Mouse (Mus musculus) limb, embryonic 14.5 days (tissue): ENCODE data around the gene St6gal1. TPM values are rescaled to one million over a fixed set of nuclear protein-coding genes. Genes with fewer than 3 reads are reported as not detected.
"Not testable (repeated sequence)": the region's sequence is repeated elsewhere in the genome, so short reads cannot be mapped to it uniquely, and the experiment has no call there.

ENCODE experiments used
- ATAC-seq: fragments of 200-750 bp; cut with Nextera tagmentation; 2 replicates; pipeline ENCODE4 v1.8.0; 2017; ENCODE audit warnings: low read depth, moderate number of reproducible peaks, moderate TSS enrichment; ENCODE audit not compliant: low FRiP score
- DNase-seq: peaks from one replicate; pipeline ENCODE4 v3.0.0-alpha.2; 2015; ENCODE audit warnings: low spot score
- H3K27ac ChIP-seq: fragments of 300-500 bp; sonication (generic); replicated peaks from 2 replicates; pipeline ENCODE4 v1.5.1; 2014; ENCODE audit warnings: low read depth, mild to moderate bottlenecking, low read length, moderate library complexity, mixed read lengths
- H3K27me3 ChIP-seq: fragments of 300-500 bp; sonication (generic); 2 replicates; pipeline ENCODE4 v1.6.1; 2014; ENCODE audit warnings: low read length, mixed read lengths; ENCODE audit not compliant: control insufficient read depth, insufficient read depth
- H3K36me3 ChIP-seq: fragments of 300-500 bp; sonication (generic); 2 replicates; pipeline ENCODE4 v1.6.1; 2014; ENCODE audit warnings: mild to moderate bottlenecking, low read length, moderate library complexity, mixed read lengths; ENCODE audit not compliant: control insufficient read depth, insufficient read depth
- H3K4me1 ChIP-seq: fragments of 300-500 bp; sonication (generic); 2 replicates; pipeline ENCODE4 v1.6.1; 2014; ENCODE audit warnings: antibody characterized with exemption, low read length, mixed read lengths; ENCODE audit not compliant: control insufficient read depth, insufficient read depth
- H3K4me2 ChIP-seq: fragments of 300-500 bp; sonication (generic); replicated peaks from 2 replicates; pipeline ENCODE4 v1.6.1; 2014; ENCODE audit warnings: low read depth, mild to moderate bottlenecking, low read length, moderate library complexity; ENCODE audit not compliant: severe bottlenecking
- H3K4me3 ChIP-seq: fragments of 300-500 bp; sonication (generic); replicated peaks from 2 replicates; pipeline ENCODE4 v1.5.1; 2014; ENCODE audit warnings: low read length
- H3K9ac ChIP-seq: fragments of 300-500 bp; sonication (generic); 2 replicates; pipeline ENCODE4 v1.6.1; 2014; ENCODE audit warnings: mild to moderate bottlenecking, low read depth, low read length, moderate library complexity; ENCODE audit not compliant: severe bottlenecking
- H3K9me3 ChIP-seq: fragments of 300-500 bp; sonication (generic); 2 replicates; pipeline ENCODE4 v1.6.1; 2016; ENCODE audit warnings: low read length; ENCODE audit not compliant: control insufficient read depth
- POLR2A ChIP-seq: fragments of 200-500 bp; IDR thresholded peaks from 2 replicates; pipeline ENCODE4 v1.8.0; 2012; ENCODE audit warnings: inconsistent platforms, mild to moderate bottlenecking, moderate library complexity, borderline replicate concordance; ENCODE audit not compliant: insufficient read depth, insufficient read length; ENCODE audit errors: extremely low read depth
- WGBS: fragments of 180-500 bp; shearing (Covaris S2); extraction: QIAGEN DNeasy Blood & Tissue Kit; methylation state at CpG from one replicate; pipeline ENCODE4 v1.1.7; 2014; 5-methylcytosine and 5-hydroxymethylcytosine counted together
- polyA plus RNA-seq, 2 experiments: library from polyadenylated mRNA; depleted of rRNA in 1 of 2; stranded (reverse) in 1 of 2; unstranded in 1 of 2; fragments of >200 nt; fragmentation: Nextera tagmentation in 1 of 2; extraction: Ambion mirVana in 1 of 2; gene quantifications; 2 replicates each; pipeline versions ENCODE4 v1.2.1 to v1.2.3; 2012 to 2014

Gene St6gal1
- polyA plus RNA-seq (2012; rRNA removed) (13.3 and 14.7 TPM in 2 replicates), polyA plus RNA-seq (2014; fragmentation: Nextera tagmentation; extraction: Ambion mirVana) (16.8 and 20.6 TPM in 2 replicates)

DNA sequence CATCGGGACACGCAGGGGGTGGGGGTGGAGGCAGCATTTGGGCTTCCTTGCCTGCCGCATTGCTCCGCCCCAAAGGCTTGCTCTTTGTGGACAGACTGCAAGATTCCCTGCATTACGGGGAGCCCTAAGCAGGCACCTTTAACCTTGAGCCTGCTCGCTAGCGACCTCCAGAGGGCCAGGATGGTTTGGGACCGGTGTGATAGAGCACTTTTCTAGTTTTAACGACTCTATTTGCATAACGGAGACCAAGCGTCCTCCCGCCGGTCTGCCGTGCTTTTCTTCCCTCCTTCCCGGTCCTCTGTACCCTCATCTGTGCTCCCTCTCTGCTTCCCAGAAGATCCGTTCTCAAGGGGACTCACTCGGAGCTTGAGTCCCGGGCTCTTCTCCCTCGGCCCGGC is at the start of gene St6gal1:
Gene St6gal1 (plus strand): TSS at position 70 of the 398 bp plus-strand sequence.
- Histone ChIP-seq H3K4me1 (peaks cover 9% of the 10 kb centered on the region; the same call in 1 of the 2 replicates), H3K9me3 (no peaks in the 10 kb centered on the region), H3K4me3 (peak within 1 kb of the TSS; percentile 80), H3K27me3 (no peaks in the 10 kb centered on the region), H3K4me2 (peak within 1 kb of the TSS; percentile 89), H3K27ac (peak within 1 kb of the TSS; percentile 86), H3K9ac (peak within 1 kb of the TSS; percentile 92), H3K36me3 (no peaks in the 10 kb centered on the region)
- peak; percentile 60 for DNase-seq
- 0% methylated on average over 20 of the region's 20 CpGs for WGBS
- 0 out of 2 replicates have a peak, but pooled peaks have one; percentile 25 for TF ChIP-seq POLR2A
- peak; percentile 44 for ATAC-seq

DNA sequence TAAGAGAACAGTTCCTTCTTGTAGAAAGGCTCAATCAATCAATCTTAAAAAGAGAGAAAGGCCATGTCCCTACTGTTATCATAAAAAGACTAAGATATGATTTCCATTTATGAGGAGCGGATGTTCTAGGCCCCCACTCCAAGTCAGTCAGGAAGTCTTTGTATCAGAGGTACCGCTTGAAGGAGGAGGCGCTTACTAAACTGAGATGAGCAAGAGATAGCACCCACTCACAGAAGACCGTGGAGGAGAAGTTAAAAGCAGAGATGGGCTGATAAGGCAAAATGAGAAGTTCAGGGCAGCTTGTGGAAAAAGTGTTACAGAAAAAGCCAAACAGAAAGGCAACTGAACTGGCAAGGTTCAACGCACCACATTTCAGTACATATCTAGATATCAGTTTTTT is 49.7 kb upstream of the St6gal1 start:
- 90% methylated on average over 5 of the region's 5 CpGs for WGBS
- DNase-seq: no peak
- no peaks in the 10 kb centered on the region for H3K4me1 ChIP-seq
- TF ChIP-seq POLR2A: no peak
- no peak overlapping the region for H3K27ac ChIP-seq
- H3K27me3 ChIP-seq: no peaks in the 10 kb centered on the region
- no peaks in the 10 kb centered on the region for H3K36me3 ChIP-seq
- H3K9ac ChIP-seq: no peak overlapping the region
- H3K9me3 ChIP-seq: no peaks in the 10 kb centered on the region
- H3K4me2 ChIP-seq: no peak overlapping the region
- H3K4me3 ChIP-seq: no peak overlapping the region
- ATAC-seq: no peak

DNA sequence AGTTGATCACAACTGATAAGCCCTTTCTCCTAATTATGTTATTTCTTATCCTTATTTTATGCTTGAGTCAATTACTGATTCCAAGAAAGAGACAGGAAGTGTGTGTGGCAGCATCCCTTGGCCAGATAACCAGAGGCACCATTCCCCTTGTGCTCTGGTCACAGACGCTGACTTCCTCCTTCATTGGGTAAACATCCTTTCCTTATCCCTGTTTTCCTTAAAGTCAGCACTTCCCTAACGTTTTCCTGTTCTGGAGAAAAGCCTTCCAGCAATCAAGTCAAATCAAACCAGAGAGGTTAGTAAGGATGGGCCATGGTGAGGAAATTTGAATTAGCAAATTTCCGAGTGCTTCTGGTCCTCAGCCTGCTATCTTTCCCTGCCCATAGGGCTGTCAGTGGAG is 48.6 kb upstream of the St6gal1 start:
- H3K4me3 ChIP-seq: no peak overlapping the region
- no peaks in the 10 kb centered on the region for H3K9me3 ChIP-seq
- no peak overlapping the region for H3K9ac ChIP-seq
- no peaks in the 10 kb centered on the region for H3K36me3 ChIP-seq
- H3K4me2 ChIP-seq: no peak overlapping the region
- H3K27ac ChIP-seq: no peak overlapping the region
- H3K4me1 ChIP-seq: no peaks in the 10 kb centered on the region
- DNase-seq (no peak), ATAC-seq (no peak)
- 50% methylated on average over 3 of the region's 3 CpGs for WGBS
- H3K27me3 ChIP-seq: no peaks in the 10 kb centered on the region
- no peak for TF ChIP-seq POLR2A

DNA sequence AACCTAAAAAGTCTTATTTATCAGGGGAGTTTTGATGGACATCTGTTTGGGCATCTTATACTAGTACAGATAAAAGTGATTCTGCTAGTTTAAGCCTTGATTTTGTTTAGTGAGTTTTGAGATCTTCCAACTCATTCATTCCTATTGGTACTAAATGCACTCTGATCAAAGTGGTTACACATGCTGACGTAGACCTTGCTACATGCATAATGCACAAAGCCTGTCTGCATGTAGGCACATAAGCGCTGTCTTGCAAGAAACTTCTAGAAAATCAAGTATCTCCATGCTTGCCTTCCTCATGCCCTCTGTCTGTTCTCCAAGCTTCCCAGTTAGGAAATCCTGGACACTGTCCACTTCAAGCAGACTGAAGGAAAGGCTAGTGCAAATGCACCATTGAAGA is 46.7 kb upstream of the St6gal1 start:
- Histone ChIP-seq H3K9me3 (no peaks in the 10 kb centered on the region), H3K27me3 (no peaks in the 10 kb centered on the region), H3K4me3 (no peak overlapping the region), H3K9ac (no peak overlapping the region), H3K4me1 (no peaks in the 10 kb centered on the region), H3K27ac (no peak overlapping the region), H3K4me2 (no peak overlapping the region), H3K36me3 (no peaks in the 10 kb centered on the region)
- DNase-seq (no peak), ATAC-seq (no peak)
- WGBS: 90% methylated on average over 2 of the region's 2 CpGs
- no peak for TF ChIP-seq POLR2A

DNA sequence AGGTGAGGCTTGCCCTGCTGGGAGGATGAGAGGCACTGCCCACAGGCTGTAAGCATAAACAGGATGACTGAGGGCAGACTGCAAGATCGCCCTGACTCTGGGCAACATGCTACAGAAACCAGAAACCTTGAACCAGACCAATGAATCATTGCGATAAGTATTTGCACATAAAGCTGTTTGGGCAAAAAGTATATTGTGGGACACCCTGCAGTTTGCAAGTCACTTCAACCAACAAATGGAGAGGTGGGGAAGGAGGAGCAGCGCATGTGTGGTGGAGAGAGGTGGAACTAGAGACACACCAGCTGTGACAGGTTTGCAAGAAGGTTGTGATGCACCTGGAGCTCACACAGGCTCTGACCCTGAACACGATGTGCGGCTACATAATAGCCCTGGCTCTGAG is 45.7 kb upstream of the St6gal1 start:
- 93% methylated on average over 5 of the region's 5 CpGs for WGBS
- no peak for TF ChIP-seq POLR2A
- H3K27me3 ChIP-seq: no peaks in the 10 kb centered on the region
- H3K36me3 ChIP-seq: no peaks in the 10 kb centered on the region
- no peak overlapping the region for H3K4me2 ChIP-seq
- no peak overlapping the region for H3K27ac ChIP-seq
- no peak overlapping the region for H3K4me3 ChIP-seq
- no peaks in the 10 kb centered on the region for H3K9me3 ChIP-seq
- no peaks in the 10 kb centered on the region for H3K4me1 ChIP-seq
- no peak for ATAC-seq
- no peak for DNase-seq
- H3K9ac ChIP-seq: no peak overlapping the region

DNA sequence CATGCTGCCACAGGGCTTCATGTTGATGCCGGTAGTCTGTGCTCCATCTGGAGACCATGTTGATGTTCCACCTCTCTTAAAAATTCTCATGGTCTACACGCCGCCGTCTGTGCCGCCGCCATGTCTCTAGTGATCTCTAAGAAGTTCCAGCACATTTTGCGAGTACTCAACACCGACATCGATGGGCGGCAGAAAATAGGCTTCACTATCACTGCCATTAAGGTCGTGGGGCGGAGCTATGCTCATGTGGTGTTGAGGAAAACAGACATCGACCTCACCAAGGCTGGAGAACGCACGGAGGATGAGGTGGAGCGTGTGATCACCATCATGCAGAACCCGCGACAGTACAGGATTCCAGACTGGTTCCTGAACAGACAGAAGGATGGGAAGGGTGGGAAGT is 45.1 kb upstream of the St6gal1 start:
- 89% methylated on average over 18 of the region's 18 CpGs for WGBS
- not testable (repeated sequence) for H3K4me2 ChIP-seq, ATAC-seq, H3K27me3 ChIP-seq, H3K9me3 ChIP-seq, H3K4me1 ChIP-seq, H3K27ac ChIP-seq, H3K4me3 ChIP-seq, DNase-seq, H3K36me3 ChIP-seq, H3K9ac ChIP-seq
